Mouse (Mus musculus): ENCODE measurements around the gene Rbpms2.

GRCm38 (mm10) chr9:65684704-65685103, 55.3 kb downstream of the Rbpms2 start:
- TF ChIP-seq GATA1 (IDR thresholded peaks at IDR 0.05; ENCODE audit: borderline replicate concordance, low read length) (no peak), CTCF (IDR thresholded peaks at IDR 0.05; ENCODE audit: low read depth, low read length) (no peak), TAL1 (conservative IDR thresholded peaks at IDR 0.05; ENCODE audit: low read depth, low read length) (no peak), POLR2AphosphoS5 (IDR thresholded peaks at IDR 0.05; ENCODE audit: insufficient replicate concordance, low read depth, low read length) (no peak), GATA2 (IDR thresholded peaks at IDR 0.05; ENCODE audit: borderline replicate concordance, low read depth, low read length) (no peak)
